Mouse (Mus musculus): ENCODE data around the gene Prkn. TPM values are rescaled to one million over a fixed set of nuclear protein-coding genes. Genes with fewer than 3 reads are reported as not detected.

Prkn gene
- polyA plus RNA-seq, 1 experiment: 3.0 TPM

GRCm38 (mm10) chr17:10962151-10962550, 122.0 kb downstream of the Prkn start:
- TF ChIP-seq POLR2A (IDR thresholded peaks at IDR 0.05; ENCODE audit: borderline replicate concordance, extremely low read depth, low read depth, low read length): no peak
- no peaks in the 10 kb centered on the region for H3K4me1 ChIP-seq (ENCODE audit: control insufficient read depth, insufficient read depth, low read length)
- no peak overlapping the region for H3K4me3 ChIP-seq (replicated peaks; ENCODE audit: extremely low read depth, low read depth, low read length)
- 91% methylated on average over 5 of the region's 5 CpGs for WGBS
- no peak for DNase-seq

GRCm38 (mm10) chr17:10982136-10982535, 142.0 kb downstream of the Prkn start:
- TF ChIP-seq CTCF (IDR thresholded peaks at IDR 0.05; ENCODE audit: insufficient read depth, low read length) (no peak), POLR2A (IDR thresholded peaks at IDR 0.05; ENCODE audit: borderline replicate concordance, extremely low read depth, low read depth, low read length) (no peak)
- Histone ChIP-seq H3K4me1 (ENCODE audit: control insufficient read depth, insufficient read depth, low read length) (no peaks in the 10 kb centered on the region), H3K4me3 (replicated peaks; ENCODE audit: extremely low read depth, low read depth, low read length) (no peak overlapping the region)
- WGBS: 53% methylated on average over 4 of the region's 4 CpGs
- DNase-seq: no peak

DNA sequence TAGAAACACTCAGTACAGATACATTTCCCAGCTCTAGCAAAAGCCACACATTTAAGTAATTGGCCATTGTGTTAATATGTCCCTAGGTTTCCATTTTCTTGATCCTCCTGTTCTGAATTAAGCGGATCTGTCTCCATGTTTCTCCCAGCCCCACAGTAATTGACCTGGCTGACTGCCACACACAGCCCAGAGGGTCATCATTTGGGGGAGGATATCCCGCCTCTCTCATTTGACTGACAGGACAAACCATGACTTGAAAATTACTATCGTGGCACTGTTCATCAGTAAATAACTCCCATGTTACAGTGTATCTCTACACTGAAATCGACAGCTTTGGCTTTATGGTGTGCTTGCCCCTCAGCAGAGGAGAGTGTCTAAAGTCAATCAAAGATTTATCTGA, 146.9 kb downstream of the Prkn start:
- TF ChIP-seq CTCF (IDR thresholded peaks at IDR 0.05; ENCODE audit: insufficient read depth, low read length) (no peak), POLR2A (IDR thresholded peaks at IDR 0.05; ENCODE audit: borderline replicate concordance, extremely low read depth, low read depth, low read length) (no peak)
- 80% methylated on average over 4 of the region's 4 CpGs for WGBS
- no peak for DNase-seq

DNA sequence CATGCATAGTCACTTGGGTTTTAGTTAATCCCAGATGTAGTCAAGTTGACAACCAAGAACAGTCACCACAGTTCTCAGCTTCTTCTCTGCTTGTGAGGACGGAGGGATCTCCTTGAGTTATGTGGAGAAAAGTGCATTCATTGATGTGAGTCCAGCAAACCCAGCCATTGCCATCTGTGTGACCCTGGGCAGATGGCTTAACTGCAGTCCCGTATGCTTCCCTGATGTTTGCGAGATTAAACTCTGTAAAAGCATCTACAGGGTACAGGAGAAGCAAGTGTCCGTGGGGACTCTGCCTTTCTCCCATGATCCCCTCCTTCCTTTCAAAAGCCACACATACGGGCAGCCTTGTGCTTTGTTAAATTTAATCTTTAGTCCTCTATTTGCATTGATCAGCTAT, 157.1 kb downstream of the Prkn start:
- WGBS: 82% methylated on average over 5 of the region's 5 CpGs
- no peak for DNase-seq
- no peak overlapping the region for H3K4me3 ChIP-seq (replicated peaks; ENCODE audit: extremely low read depth, low read depth, low read length)
- H3K4me1 ChIP-seq (ENCODE audit: control insufficient read depth, insufficient read depth, low read length): no peaks in the 10 kb centered on the region
- TF ChIP-seq POLR2A (IDR thresholded peaks at IDR 0.05; ENCODE audit: borderline replicate concordance, extremely low read depth, low read depth, low read length) (no peak), CTCF (IDR thresholded peaks at IDR 0.05; ENCODE audit: insufficient read depth, low read length) (no peak)

More for the DNA sequence above, 146.9 kb downstream of the Prkn start:
- Histone ChIP-seq H3K4me1 (ENCODE audit: control insufficient read depth, insufficient read depth, low read length) (no peaks in the 10 kb centered on the region), H3K4me3 (replicated peaks; ENCODE audit: extremely low read depth, low read depth, low read length) (no peak overlapping the region)

GRCm38 (mm10) chr17:11023371-11023770, 183.2 kb downstream of the Prkn start:
- WGBS: 65% methylated on average over 2 of the region's 2 CpGs
- TF ChIP-seq CTCF (IDR thresholded peaks at IDR 0.05; ENCODE audit: insufficient read depth, low read length) (no peak), POLR2A (IDR thresholded peaks at IDR 0.05; ENCODE audit: borderline replicate concordance, extremely low read depth, low read depth, low read length) (no peak)
- DNase-seq: no peak
- Histone ChIP-seq H3K4me1 (ENCODE audit: control insufficient read depth, insufficient read depth, low read length) (0 out of 2 replicates have a peak, but pooled peaks cover 2% of the 10 kb centered on the region), H3K4me3 (replicated peaks; ENCODE audit: extremely low read depth, low read depth, low read length) (no peak overlapping the region)

GRCm38 (mm10) chr17:11029348-11029747, 189.2 kb downstream of the Prkn start:
- 0 out of 2 replicates have a peak, but pooled peaks cover 2% of the 10 kb centered on the region for H3K4me1 ChIP-seq (ENCODE audit: control insufficient read depth, insufficient read depth, low read length)
- WGBS: 95% methylated on average over 4 of the region's 4 CpGs
- no peak overlapping the region for H3K4me3 ChIP-seq (replicated peaks; ENCODE audit: extremely low read depth, low read depth, low read length)
- DNase-seq: no peak
- TF ChIP-seq CTCF (IDR thresholded peaks at IDR 0.05; ENCODE audit: insufficient read depth, low read length): no peak
- no peak for TF ChIP-seq POLR2A (IDR thresholded peaks at IDR 0.05; ENCODE audit: borderline replicate concordance, extremely low read depth, low read depth, low read length)

DNA sequence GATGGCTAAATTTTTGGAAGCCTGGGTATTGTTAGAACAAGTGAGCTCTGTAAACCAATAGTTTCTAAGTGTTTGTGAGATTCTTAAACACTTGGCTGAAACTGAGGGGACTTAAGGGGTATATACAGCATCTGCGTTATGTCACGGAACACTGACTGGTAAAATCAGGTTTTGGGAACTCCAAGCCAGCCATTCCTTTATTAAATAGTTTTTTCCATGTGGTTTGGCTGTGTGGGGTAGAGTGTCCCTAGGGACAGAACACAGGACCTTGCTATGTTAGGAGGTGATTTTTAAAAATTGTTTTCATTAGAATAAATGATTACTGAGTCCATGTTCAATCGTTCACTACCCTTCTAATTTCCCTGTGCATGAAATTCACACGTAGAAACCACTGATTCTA, 190.8 kb downstream of the Prkn start:
- Histone ChIP-seq H3K4me1 (ENCODE audit: control insufficient read depth, insufficient read depth, low read length) (no peaks in the 10 kb centered on the region), H3K4me3 (replicated peaks; ENCODE audit: extremely low read depth, low read depth, low read length) (no peak overlapping the region)
- TF ChIP-seq POLR2A (IDR thresholded peaks at IDR 0.05; ENCODE audit: borderline replicate concordance, extremely low read depth, low read depth, low read length): no peak
- no peak for DNase-seq
- 82% methylated on average over 4 of the region's 4 CpGs for WGBS

- no peak for DNase-seq
- Histone ChIP-seq H3K4me3 (replicated peaks; ENCODE audit: extremely low read depth, low read depth, low read length) (no peak overlapping the region), H3K4me1 (ENCODE audit: control insufficient read depth, insufficient read depth, low read length) (no peaks in the 10 kb centered on the region)
- 55% methylated on average over 2 of the region's 2 CpGs for WGBS
- TF ChIP-seq CTCF (IDR thresholded peaks at IDR 0.05; ENCODE audit: insufficient read depth, low read length) (no peak), POLR2A (IDR thresholded peaks at IDR 0.05; ENCODE audit: borderline replicate concordance, extremely low read depth, low read depth, low read length) (no peak)
Measured at GRCm38 (mm10) chr17:11032366-11032765, 192.2 kb downstream of the Prkn start.

- Histone ChIP-seq H3K4me1 (ENCODE audit: control insufficient read depth, insufficient read depth, low read length) (no peaks in the 10 kb centered on the region), H3K4me3 (replicated peaks; ENCODE audit: extremely low read depth, low read depth, low read length) (no peak overlapping the region)
- DNase-seq: no peak
- 67% methylated on average over 2 of the region's 2 CpGs for WGBS
- TF ChIP-seq POLR2A (IDR thresholded peaks at IDR 0.05; ENCODE audit: borderline replicate concordance, extremely low read depth, low read depth, low read length) (no peak), CTCF (IDR thresholded peaks at IDR 0.05; ENCODE audit: insufficient read depth, low read length) (no peak)
Measured at GRCm38 (mm10) chr17:11033594-11033993, 193.4 kb downstream of the Prkn start.

DNA sequence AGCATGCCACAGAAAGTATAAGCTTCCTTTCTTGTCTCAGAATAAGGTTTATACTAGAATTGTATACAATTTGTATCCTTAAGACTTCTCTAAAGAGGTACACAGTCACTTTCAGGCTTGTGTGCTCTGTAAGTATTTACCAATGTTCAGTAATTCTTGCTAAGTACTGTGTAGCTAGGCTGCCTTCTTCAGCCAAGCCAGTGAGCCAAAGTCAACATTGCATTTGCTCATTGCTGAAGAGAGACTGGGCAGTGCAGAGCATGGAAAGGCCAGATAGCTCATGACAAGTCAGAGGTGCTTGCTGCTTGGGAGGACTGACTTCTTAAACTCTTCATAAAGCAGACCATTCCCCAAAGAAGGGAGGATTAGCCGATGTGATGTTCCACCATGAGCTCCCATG, 198.1 kb downstream of the Prkn start:
- peak; percentile 23 for DNase-seq
- 84% methylated on average over 1 of the region's 1 CpGs for WGBS

More for the DNA sequence above, 198.1 kb downstream of the Prkn start:
- no peak overlapping the region for H3K4me3 ChIP-seq (replicated peaks; ENCODE audit: extremely low read depth, low read depth, low read length)
- no peaks in the 10 kb centered on the region for H3K4me1 ChIP-seq (ENCODE audit: control insufficient read depth, insufficient read depth, low read length)
- TF ChIP-seq POLR2A (IDR thresholded peaks at IDR 0.05; ENCODE audit: borderline replicate concordance, extremely low read depth, low read depth, low read length) (no peak), CTCF (IDR thresholded peaks at IDR 0.05; ENCODE audit: insufficient read depth, low read length) (no peak)

All from lung, adult 2 months (tissue).